Mouse (Mus musculus): ENCODE results near the gene Amtn. TPM values are rescaled to one million over a fixed set of nuclear protein-coding genes. Genes with fewer than 3 reads are reported as not detected.
"Not testable (repeated sequence)": the region's sequence is repeated elsewhere in the genome, so short reads cannot be mapped to it uniquely, and the experiment has no call there.

Amtn gene
- not detected for total RNA-seq (2022)

DNA sequence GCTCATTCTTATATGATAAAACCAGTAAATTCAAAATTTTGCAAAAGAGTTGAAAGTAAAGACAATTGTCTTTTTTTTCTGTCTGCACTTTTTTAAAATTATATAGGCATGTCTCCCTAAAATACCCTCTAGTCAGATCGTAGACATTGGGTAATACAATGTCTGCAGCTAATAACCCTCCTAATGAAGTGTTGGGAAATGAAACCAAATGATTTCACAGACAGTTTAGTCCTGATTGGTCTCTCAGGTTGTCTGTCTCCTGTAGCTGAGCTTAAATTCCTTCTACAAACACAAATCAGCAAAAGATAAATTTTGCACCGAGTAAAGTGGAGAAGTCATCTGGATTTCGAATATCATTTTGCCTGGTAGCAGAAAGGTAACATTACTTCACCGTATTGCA lies at the start of gene Amtn:
Amtn (plus strand) TSS at position 301 of the 400 bp plus-strand sequence.
- DNase-seq (ENCODE audit: low spot score in 2 of 2), result no peak

DNA sequence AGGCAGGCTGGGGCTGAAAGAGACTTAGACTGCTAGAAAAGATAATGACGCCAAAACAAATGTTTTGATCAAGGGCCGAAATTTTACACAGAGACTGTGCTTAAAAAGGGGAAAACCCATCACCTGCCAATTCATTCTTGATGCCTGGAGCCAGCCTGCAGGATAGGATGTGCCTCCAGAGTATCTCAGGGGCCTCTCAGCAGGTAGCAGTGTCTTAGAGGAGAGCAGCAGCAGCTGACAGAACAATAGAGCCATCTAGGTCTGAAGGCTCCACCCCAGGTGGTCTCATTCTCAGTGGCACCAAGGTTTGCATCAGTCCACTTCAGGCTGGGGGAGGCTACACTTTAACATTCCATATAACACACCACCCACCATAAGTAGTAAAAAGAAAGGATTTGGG lies 27.4 kb upstream of the Amtn start:
- not testable (repeated sequence) for DNase-seq (ENCODE audit: low spot score in 2 of 2)

DNA sequence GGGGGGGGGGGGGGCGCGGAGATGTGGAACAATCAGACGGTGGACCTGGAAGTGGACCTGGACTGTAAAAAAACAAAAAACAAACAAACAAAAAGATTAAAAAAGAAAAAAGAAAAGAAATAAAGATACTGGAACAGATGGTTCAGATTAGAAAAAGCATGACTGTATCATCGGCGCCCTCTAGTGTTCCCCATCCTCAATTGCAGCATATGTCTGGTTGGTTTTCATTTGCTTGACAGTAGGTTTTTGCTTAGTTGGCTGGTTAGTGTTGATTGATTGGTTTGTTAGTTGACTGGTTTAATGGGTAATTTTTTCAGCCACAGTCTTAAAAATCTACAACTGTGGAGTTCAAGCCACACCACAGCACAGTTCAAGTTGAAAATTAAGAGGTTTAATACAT lies 11.1 kb upstream of the Amtn start:
- DNase-seq (ENCODE audit: low spot score in 2 of 2), result peak; percentile 9 to 64

DNA sequence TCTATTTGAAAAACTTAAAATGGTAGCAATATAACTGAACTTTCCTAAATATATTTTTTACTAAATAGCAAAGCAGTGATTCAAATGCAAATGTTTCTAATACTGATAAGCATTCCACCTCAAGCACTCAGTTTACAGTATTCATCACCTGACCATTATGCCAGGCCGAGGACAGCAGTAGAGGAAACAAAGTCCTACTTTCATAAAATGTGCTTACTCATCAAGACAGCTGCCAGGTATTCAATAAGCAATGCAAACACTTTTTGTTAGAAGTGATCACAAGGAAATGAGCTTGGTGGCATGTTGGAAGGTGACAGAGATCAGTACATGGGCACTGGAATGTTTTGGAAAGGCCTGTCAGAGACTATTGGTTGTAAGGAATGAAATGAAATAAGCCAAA lies 9.0 kb upstream of the Amtn start:
- no peak for DNase-seq (ENCODE audit: low spot score in 2 of 2)

DNA sequence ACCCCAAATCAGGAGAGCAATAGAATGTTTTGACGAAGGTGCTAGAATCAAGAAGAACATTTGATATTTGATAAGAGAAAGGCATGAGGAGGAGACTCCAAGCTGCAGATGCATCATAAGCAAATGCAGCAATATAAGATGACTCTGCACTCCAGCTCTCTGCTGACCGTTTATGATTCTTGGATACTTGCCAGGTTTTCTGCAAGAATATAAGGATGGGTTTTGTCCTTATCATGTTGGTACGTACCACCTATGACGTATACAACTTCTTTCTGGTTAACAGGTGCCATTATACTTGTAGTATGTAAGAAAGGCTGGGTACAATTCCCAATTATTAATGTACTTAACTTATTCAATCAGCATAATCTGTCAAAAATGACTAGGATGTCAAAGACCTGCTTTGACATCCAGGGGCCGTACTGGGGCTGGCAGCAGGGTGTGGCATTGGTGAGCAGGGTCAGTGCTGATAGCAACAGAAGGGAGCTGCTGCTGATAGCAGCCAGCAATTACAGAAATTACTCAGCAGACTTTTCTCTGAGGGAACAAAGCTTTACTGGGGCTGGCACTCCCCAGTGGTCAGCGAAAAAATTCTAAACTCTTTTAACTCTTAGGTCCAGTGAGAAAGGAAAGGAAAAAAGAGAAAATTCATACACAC lies 5.2 kb upstream of the Amtn start:
- no peak for DNase-seq (ENCODE audit: low spot score in 2 of 2)

DNA sequence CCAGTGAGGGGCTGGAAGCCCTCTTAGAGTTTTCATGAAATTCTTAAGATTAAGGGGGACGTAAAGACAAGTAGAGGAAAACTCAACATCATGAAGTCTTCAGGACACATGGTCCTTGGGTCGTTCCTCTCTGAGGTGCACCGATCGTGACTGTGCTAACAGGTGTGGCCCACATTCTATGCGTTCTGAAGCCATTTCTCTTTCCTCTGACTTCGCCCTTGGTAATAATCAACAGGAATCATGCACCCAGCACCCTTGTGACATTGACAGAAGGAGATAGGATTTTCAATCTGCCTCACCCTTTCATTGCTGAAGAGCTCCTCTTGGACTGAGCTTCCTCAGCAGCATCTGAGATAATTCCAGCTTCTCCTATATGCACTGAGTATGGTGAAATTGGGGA lies 3.3 kb upstream of the Amtn start:
- no peak for DNase-seq (ENCODE audit: low spot score in 2 of 2)

DNA sequence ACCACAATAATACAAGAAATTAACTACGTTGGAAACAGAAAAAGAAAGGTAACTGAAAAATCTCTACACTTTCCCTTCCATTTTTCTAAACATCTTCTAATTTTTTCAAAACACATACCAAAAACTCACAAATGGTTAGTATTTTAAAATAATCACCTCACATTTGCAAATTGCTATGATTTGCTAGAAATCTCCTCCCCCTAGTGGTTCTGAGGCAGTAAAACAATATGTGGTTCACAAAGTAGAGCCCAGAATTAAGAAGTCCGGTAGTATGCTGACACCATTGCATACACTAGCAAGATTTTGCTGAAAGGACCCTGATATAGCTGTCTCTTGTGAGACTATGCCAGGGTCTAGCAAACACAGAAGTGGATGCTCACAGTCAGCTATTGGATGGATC lies 16.1 kb downstream of the Amtn start:
- not testable (repeated sequence) for DNase-seq (ENCODE audit: low spot score in 2 of 2)

DNA sequence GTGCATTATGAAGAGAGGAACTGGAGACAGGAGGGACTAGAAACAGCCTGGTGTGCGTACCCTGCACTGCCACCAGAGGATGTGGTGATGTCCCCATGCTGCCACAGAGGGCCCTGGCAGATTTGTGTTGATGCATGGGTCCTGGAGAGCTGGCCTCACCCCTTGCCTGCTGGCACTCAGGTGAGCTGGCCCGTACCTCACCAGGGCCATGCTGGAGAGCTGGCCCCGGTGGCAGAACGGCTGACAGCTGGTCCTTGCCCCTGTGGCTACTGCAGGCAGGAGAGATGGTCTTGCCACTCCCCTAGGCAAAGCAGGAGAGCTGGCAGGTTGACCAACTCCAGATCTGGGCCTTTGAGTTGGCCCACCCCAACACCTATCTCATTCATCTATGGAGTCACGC lies 22.7 kb downstream of the Amtn start:
- DNase-seq (ENCODE audit: low spot score in 2 of 2), result no peak

DNA sequence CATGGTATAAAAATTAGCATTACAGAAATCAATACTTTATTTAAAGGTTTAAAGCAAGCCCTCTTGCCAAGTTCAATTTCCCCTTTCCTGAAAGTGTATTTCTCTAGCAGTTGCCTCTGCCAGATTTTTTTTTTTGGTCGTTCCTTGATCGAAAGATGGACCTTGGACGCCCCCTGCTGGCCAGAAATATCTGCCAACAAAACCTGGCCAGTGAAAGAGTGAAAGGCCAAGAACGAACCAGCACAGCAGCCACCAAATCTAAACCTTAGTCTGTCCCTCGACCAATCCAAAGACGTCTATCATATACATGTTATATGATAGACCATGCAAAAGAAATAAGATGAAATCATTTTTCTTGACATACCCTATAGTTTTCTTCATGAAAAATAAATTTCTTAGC lies 23.9 kb downstream of the Amtn start:
- peak in 1 of 2 experiments; percentile 76 for DNase-seq (ENCODE audit: low spot score in 2 of 2)

DNA sequence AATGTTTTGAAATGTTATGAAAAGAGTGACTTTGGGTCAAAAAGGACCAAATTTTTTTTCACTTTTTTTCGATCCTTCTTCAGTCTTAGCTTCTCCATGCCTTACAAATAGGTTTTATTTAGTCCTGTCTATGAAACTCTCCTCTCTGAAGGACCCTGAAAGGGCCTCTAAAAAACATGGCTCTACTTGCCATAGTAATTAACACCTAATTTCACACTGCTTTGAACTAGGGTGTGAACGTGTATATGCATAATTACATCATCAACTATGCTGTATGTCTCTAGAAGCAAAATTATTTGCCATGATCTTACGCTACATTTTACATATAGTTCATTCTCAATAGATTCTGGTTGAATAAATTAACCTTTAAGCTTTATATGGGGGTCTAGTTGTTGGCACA lies 25.6 kb downstream of the Amtn start:
- DNase-seq (ENCODE audit: low spot score in 2 of 2), result no peak

DNA sequence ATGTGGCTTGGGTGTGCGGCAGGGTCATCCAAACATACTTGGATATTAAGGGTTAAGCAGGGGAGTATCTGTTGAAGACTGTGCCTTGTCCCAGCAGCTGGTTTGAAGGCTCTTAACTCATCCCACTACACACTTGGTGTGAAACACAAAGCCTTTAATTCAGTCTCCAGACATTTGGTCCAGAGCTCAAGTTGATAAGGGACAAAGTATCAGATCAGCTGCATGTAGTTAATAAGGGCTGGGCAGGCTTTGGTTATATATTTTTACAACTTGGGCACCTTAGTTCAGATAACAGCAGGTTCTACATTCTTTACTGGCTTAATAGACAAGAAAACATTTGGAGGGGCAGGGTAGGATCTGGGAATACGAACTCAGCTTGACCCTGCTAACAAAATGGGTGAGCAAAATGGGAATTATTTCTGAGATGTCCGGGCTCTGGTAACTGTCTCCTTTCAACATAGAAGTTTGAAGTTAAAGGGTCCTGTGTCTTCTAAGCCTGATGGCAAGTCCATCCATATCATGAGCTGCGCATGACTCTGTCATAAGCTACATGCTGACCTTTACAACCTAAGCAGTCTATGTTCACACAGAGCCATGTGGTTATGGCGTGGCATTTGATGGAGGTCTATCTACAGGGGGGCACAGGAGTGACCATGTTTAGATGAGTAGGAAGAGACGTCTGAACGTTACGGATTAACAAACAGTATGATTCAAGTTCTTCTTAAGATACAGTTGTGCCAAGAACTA lies 44.6 kb downstream of the Amtn start:
- no peak for DNase-seq (ENCODE audit: low spot score in 2 of 2)

DNA sequence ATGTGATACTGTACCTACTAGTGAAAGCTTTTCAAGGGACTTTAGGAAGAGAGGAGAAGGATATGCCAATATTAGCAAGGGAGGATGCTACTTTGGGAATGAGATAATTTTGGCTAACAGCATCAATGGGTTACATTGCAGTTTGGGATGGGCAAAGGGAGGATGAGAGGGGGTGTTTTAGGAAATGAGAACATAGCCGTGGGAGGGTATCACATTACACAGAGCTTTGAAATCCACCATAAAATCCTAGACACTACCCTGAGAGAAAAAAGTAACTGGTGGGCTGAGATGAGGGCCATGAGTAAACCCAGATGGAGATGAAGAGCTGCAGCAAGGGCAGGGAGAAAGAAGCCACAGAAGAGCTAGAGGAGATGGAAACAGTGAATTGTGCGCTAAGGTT lies 49.0 kb downstream of the Amtn start:
- not testable (repeated sequence) for DNase-seq (ENCODE audit: low spot score in 2 of 2)

DNA sequence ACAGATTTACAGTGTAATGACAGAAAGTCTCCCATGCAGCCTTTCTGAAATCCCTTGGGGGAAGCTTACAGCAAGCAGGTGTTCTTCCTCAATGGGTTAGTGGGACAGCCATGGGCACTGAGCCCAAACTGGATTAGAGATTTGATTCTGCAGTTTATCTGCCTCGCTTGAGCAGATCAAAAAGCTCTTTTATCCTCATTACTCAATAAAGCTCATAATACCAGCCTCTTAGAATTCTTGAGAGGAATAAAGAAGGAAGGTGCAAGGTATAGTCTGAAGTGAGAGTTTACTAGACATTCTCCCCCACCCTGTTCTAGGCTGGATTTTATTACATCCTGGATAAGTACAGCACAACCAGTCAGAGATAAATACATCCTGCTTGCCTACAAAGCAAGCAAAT lies 50.8 kb downstream of the Amtn start:
- no peak for DNase-seq (ENCODE audit: low spot score in 2 of 2)

Other genes with a start within 250 kb of the Amtn start
- gene Gm11115, start 222.0 kb upstream of the Amtn start, total RNA-seq (2022), result not detected
- not detected for gene Gm7714, start 107.2 kb upstream of the Amtn start, total RNA-seq (2022)
- not detected for gene Prol1, start 58.8 kb upstream of the Amtn start, total RNA-seq (2022)
- gene Ambn, start 79.9 kb downstream of the Amtn start, total RNA-seq (2022), result not detected
- not detected for gene Enam, start 111.9 kb downstream of the Amtn start, total RNA-seq (2022)
- under 1 TPM; 0.23 to 0.39 (median 0.32) TPM for gene Jchain, start 151.8 kb downstream of the Amtn start, total RNA-seq (2022)
- 10 to 100 TPM; 25.4 to 30.3 (median 28.2) TPM for gene Utp3, start 178.4 kb downstream of the Amtn start, total RNA-seq (2022)
- 100 to 1,000 TPM; 157 to 193 (median 180) TPM for gene Rufy3, start 188.9 kb downstream of the Amtn start, total RNA-seq (2022)